Mouse (Mus musculus): ENCODE data around the gene Msmp. TPM values are rescaled to one million over a fixed set of nuclear protein-coding genes. Genes with fewer than 3 reads are reported as not detected.
"Not testable (repeated sequence)": the region's sequence is repeated elsewhere in the genome, so short reads cannot be mapped to it uniquely, and the experiment has no call there.

The Msmp gene
- polyA plus RNA-seq, 1 experiment from 2014 or later: 1.1 TPM

DNA sequence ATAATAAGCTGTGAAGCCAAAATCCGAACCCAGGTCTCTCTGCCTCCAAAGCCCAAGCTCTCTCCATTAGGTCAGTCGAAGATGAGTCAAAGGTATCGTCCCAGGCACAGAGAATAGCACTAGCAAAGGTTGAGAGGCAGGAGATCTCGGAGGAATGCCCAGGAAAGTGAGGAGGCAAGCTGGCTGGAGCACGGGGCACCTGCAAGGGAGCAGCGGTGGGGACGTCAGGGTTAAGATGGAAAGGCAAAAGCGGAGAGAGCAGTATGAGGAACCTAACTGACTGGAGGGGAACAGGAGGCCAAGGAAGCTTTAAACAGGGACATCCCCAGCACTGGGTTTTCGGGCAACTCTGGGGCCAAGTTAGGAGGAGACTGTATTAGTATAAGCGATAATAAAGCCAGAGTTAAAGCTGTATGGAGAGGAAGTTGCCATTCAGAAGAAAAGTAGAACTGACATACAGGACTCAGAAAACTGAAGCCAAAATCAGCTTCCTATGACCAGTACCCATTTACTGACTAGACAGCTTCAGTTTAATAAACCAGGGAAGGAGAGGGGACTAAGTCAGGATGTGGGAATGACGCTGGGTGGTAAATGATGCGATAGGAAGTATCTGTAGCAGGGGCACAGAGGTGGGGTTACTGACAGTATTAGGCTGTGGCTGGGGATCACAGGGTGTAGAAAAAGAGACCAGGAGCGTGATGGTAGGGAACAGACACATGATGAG, 24.6 kb downstream of the Msmp start:
- H3K36me3 ChIP-seq (ENCODE audit: control insufficient read depth, insufficient read depth, low read length): peaks cover 20% of the 10 kb centered on the region
- no peak for ATAC-seq (ENCODE audit: low read depth)
- H3K27me3 ChIP-seq (ENCODE audit: control insufficient read depth, insufficient read depth, low read depth, low read length): no peaks in the 10 kb centered on the region
- no peaks in the 10 kb centered on the region for H3K9me3 ChIP-seq (ENCODE audit: control insufficient read depth, low read length)
- H3K4me2 ChIP-seq (ENCODE audit: low read depth, low read length): peak overlapping the region; percentile 81
- WGBS: 53% methylated on average over 13 of the region's 13 CpGs
- peak overlapping the region; percentile 96 for H3K9ac ChIP-seq (ENCODE audit: low read length)
- peak overlapping the region; percentile 88 for H3K4me3 ChIP-seq (ENCODE audit: low read length)
- peak overlapping the region; percentile 98 for H3K27ac ChIP-seq (ENCODE audit: low read length)
- peaks cover 55% of the 10 kb centered on the region for H3K4me1 ChIP-seq (replicated peaks; ENCODE audit: control insufficient read depth, insufficient read depth, low read length)

DNA sequence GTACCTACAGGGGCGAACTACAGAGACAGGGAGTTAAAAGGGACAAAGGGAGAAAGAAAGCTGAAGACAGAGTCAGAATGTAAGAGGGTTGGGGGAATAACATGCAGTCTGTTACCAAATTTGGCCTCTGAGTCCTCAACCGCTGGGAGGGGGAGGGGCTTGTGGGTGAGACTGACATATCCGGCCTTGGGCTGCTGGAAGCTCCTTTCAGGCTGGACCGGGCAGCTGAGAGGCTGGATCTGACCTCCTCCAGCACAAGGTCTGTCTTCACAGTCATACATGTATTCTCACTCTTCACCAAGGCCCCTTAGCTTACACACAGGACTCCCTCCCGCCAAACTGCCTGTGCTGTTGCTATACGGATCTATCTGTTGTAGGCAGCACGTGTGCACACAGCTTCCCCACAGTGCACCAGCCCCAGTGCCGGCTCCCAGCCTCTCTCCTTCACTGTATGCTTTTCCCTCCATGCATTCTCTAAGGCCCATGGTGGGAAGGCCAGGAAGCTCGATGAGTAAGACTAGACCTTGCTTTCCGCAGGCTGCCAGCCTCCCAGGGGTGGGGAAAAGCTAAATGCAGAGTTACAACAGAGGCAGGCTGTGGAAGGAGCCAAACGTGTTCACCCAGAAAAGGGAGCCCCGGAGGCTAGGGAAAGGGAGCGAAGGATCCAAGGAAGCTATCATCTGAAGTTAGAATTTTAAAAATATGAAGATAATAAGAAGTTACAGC, 25.5 kb downstream of the Msmp start:
- Histone ChIP-seq H3K9me3 (ENCODE audit: control insufficient read depth, low read length) (no peaks in the 10 kb centered on the region), H3K36me3 (ENCODE audit: control insufficient read depth, insufficient read depth, low read length) (peaks cover 25% of the 10 kb centered on the region), H3K4me1 (replicated peaks; ENCODE audit: control insufficient read depth, insufficient read depth, low read length) (peaks cover 50% of the 10 kb centered on the region), H3K27me3 (ENCODE audit: control insufficient read depth, insufficient read depth, low read depth, low read length) (no peaks in the 10 kb centered on the region), H3K27ac (ENCODE audit: low read length) (peak overlapping the region; percentile 98), H3K4me3 (ENCODE audit: low read length) (peak overlapping the region; percentile 39), H3K9ac (ENCODE audit: low read length) (peak overlapping the region; percentile 96), H3K4me2 (ENCODE audit: low read depth, low read length) (peak overlapping the region; percentile 81)
- ATAC-seq (ENCODE audit: low read depth): peak; percentile 70
- WGBS: 9% methylated on average over 13 of the region's 13 CpGs

DNA sequence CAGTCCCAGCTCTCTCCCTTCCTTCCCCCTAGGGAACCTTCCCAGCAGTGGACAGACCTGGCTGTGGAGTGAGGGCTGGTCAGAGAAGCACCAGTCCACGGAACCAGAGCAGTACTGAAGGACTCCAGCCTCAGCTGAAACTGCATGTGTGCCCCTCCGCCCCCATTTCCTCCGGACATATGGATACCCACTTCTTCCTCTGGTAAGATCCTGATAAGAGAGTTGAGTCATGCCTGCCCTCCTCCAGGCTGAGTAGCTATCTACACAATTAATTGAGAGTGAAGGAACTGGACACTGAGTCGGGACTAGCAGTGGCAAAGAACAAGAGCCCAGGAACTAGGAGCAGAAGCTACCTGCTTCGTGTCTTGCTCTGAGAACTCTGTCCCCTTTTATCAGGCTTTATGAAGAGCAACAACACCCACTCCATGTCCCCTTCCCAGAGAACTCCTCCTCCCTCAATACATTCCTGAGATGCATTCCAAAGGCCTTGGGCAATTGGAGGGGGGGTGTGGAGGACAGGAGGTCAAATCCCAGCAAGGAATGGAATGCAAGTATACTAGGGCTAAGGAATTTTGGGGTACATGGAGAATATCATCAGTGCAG, 26.2 kb downstream of the Msmp start:
- Histone ChIP-seq H3K4me3 (ENCODE audit: low read length) (peak overlapping the region; percentile 39), H3K9ac (ENCODE audit: low read length) (peak overlapping the region; percentile 96), H3K27me3 (ENCODE audit: control insufficient read depth, insufficient read depth, low read depth, low read length) (no peaks in the 10 kb centered on the region), H3K9me3 (ENCODE audit: control insufficient read depth, low read length) (no peaks in the 10 kb centered on the region), H3K27ac (ENCODE audit: low read length) (peak overlapping the region; percentile 98), H3K36me3 (ENCODE audit: control insufficient read depth, insufficient read depth, low read length) (peaks cover 31% of the 10 kb centered on the region), H3K4me2 (ENCODE audit: low read depth, low read length) (peak overlapping the region; percentile 81), H3K4me1 (replicated peaks; ENCODE audit: control insufficient read depth, insufficient read depth, low read length) (peaks cover 43% of the 10 kb centered on the region)
- ATAC-seq (ENCODE audit: low read depth): peak; percentile 58
- 6% methylated on average over 5 of the region's 5 CpGs for WGBS

DNA sequence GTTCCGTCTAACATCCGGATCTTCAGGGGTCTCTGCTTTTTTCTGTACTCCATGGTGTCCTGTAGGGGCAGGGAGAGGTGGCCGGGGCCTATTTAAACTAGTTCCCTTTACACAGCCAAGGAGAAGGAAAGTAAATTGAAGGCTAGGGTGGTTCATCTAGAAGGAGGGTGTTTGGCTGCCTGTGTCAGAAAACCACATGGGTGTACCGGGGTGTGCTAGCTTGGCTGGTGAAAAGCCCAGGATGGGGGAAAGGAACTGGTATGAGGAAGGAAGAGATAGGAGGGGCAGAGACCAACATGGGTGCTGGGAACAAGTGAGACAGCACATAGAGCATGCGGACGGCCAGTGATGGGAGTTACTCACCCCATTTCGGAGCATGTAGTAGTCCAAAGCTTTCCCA, 28.4 kb downstream of the Msmp start:
- Histone ChIP-seq H3K4me1 (replicated peaks; ENCODE audit: control insufficient read depth, insufficient read depth, low read length) (peaks cover 40% of the 10 kb centered on the region), H3K4me3 (ENCODE audit: low read length) (no peak overlapping the region), H3K9ac (ENCODE audit: low read length) (no peak overlapping the region), H3K4me2 (ENCODE audit: low read depth, low read length) (no peak overlapping the region), H3K27ac (ENCODE audit: low read length) (no peak overlapping the region), H3K9me3 (ENCODE audit: control insufficient read depth, low read length) (peaks cover 4% of the 10 kb centered on the region; the same call in 1 of the 2 replicates), H3K27me3 (ENCODE audit: control insufficient read depth, insufficient read depth, low read depth, low read length) (no peaks in the 10 kb centered on the region), H3K36me3 (ENCODE audit: control insufficient read depth, insufficient read depth, low read length) (peaks cover 46% of the 10 kb centered on the region)
- WGBS: 90% methylated on average over 7 of the region's 7 CpGs
- no peak for ATAC-seq (ENCODE audit: low read depth)

DNA sequence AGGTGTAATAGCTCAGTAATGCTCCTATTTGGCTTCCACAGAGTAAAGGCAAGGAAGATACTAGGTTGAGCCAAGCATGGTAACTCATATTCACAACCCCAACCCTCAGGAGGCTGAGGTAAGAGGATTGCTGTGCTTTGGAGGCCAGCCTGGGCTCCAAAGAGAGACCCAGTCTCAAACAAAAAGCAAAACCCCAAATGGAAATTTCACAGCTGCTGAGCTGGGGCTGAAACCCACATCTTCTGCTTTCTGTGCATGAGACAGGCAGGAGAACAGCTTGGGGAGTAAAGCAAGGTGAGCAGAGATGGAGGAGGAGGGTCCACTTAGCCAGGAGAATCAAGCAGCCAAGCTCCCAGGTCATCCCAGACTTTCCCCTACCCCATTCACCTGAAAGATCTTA, 30.4 kb downstream of the Msmp start:
- ATAC-seq (ENCODE audit: low read depth): no peak
- H3K27ac ChIP-seq (ENCODE audit: low read length): no peak overlapping the region
- peaks cover 66% of the 10 kb centered on the region for H3K36me3 ChIP-seq (ENCODE audit: control insufficient read depth, insufficient read depth, low read length)
- H3K4me3 ChIP-seq (ENCODE audit: low read length): no peak overlapping the region
- H3K27me3 ChIP-seq (ENCODE audit: control insufficient read depth, insufficient read depth, low read depth, low read length): no peaks in the 10 kb centered on the region
- no peak overlapping the region for H3K4me2 ChIP-seq (ENCODE audit: low read depth, low read length)
- no peak overlapping the region for H3K9ac ChIP-seq (ENCODE audit: low read length)
- H3K9me3 ChIP-seq (ENCODE audit: control insufficient read depth, low read length): peaks cover 4% of the 10 kb centered on the region; the same call in 1 of the 2 replicates
- H3K4me1 ChIP-seq (replicated peaks; ENCODE audit: control insufficient read depth, insufficient read depth, low read length): peaks cover 20% of the 10 kb centered on the region

DNA sequence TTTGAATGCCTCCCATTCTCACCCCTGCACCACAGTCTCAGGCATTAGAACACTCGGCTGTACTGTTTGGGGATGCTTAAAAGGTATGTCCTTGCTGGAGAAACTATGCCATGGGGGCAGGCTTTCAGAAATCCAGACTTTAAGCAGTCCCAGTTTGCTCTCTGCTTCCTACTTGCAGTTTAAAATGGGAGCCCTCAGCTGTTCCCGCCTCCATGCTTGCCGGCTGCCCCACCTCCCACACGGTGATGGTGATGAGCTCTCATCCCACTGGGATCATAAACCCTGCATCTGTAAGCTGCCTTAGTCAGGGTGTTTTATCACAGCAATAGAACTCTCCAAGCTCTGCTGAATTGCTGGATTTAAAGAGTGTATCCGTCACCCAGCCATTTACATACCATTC, 31.9 kb downstream of the Msmp start:
- Histone ChIP-seq H3K4me3 (ENCODE audit: low read length) (no peak overlapping the region), H3K4me1 (replicated peaks; ENCODE audit: control insufficient read depth, insufficient read depth, low read length) (peaks cover 5% of the 10 kb centered on the region), H3K9me3 (ENCODE audit: control insufficient read depth, low read length) (peaks cover 4% of the 10 kb centered on the region; the same call in 1 of the 2 replicates), H3K4me2 (ENCODE audit: low read depth, low read length) (no peak overlapping the region), H3K9ac (ENCODE audit: low read length) (no peak overlapping the region), H3K27ac (ENCODE audit: low read length) (no peak overlapping the region), H3K27me3 (ENCODE audit: control insufficient read depth, insufficient read depth, low read depth, low read length) (no peaks in the 10 kb centered on the region), H3K36me3 (ENCODE audit: control insufficient read depth, insufficient read depth, low read length) (peaks cover 79% of the 10 kb centered on the region)
- ATAC-seq (ENCODE audit: low read depth): no peak
- WGBS: 94% methylated on average over 5 of the region's 5 CpGs

DNA sequence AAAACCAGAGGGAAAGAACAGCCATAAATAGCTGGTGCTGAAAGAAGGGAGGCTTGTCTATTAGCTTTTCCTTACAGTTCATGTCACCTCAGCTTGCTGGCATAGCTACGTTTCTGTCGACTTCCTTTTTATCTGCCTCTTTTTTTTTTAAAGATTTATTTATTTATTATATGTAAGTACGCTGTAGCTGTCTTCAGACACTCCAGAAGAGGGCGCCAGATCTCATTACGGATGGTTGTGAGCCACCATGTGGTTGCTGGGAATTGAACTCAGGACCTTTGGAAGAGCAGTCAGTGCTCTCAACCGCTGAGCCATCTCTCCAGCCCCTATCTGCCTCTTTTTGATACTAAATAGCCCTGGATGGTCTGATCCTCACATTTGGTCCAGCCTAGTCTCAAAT, 32.4 kb downstream of the Msmp start:
- not testable (repeated sequence) for H3K9ac ChIP-seq (ENCODE audit: low read length); H3K4me2 ChIP-seq (ENCODE audit: low read depth, low read length); H3K4me1 ChIP-seq (replicated peaks; ENCODE audit: control insufficient read depth, insufficient read depth, low read length); ATAC-seq (ENCODE audit: low read depth); H3K9me3 ChIP-seq (ENCODE audit: control insufficient read depth, low read length); H3K27ac ChIP-seq (ENCODE audit: low read length); H3K4me3 ChIP-seq (ENCODE audit: low read length); H3K27me3 ChIP-seq (ENCODE audit: control insufficient read depth, insufficient read depth, low read depth, low read length)
- 72% methylated on average over 6 of the region's 6 CpGs for WGBS
- peaks cover 85% of the 10 kb centered on the region for H3K36me3 ChIP-seq (ENCODE audit: control insufficient read depth, insufficient read depth, low read length)

DNA sequence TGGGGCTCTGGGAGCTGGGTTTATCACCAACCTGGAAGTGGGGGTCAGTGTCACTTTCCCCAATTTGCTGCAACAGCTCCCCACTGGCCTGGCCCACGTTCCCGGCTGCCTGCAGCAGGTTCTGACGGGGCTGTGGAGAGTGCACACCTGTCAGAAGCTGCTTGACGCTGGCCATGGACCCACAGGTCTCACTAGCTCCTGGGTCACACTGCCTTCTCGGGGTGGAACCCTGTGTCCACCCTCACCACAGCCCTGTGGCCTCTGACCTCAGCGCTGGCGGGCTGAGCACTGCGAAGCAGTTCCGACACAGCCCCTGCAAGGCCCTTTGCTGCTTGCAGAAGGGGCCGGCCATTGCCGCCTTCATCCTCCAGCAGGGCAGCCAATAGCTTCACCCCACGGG, 35.2 kb downstream of the Msmp start:
- WGBS: 89% methylated on average over 12 of the region's 12 CpGs

DNA sequence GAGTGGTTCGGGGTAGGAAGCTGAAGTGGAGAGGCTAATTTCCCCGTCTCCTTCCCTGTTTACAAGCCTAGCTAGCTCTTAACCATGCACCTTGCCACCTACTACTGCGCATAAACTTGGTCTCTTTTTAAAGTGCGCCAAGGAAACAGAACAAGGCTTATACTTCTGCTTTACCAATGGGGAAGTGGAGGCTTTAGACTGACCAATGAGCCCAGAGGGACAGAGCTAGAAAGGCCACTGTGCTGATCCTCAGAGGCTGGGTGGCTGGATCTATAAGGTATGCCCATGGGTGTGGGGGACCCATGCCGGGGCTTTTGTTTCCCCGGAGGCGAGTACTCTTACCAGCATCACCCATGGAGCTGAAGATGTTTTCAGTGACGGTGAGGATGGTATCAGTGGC, 37.1 kb downstream of the Msmp start:
- Histone ChIP-seq H3K27ac (ENCODE audit: low read length) (no peak overlapping the region), H3K4me1 (replicated peaks; ENCODE audit: control insufficient read depth, insufficient read depth, low read length) (no peaks in the 10 kb centered on the region), H3K4me2 (ENCODE audit: low read depth, low read length) (no peak overlapping the region), H3K9ac (ENCODE audit: low read length) (no peak overlapping the region), H3K27me3 (ENCODE audit: control insufficient read depth, insufficient read depth, low read depth, low read length) (no peaks in the 10 kb centered on the region), H3K36me3 (ENCODE audit: control insufficient read depth, insufficient read depth, low read length) (peaks cover 90% of the 10 kb centered on the region), H3K4me3 (ENCODE audit: low read length) (no peak overlapping the region), H3K9me3 (ENCODE audit: control insufficient read depth, low read length) (peaks cover 1% of the 10 kb centered on the region; the same call in 1 of the 2 replicates)
- WGBS: 94% methylated on average over 8 of the region's 8 CpGs
- no peak for ATAC-seq (ENCODE audit: low read depth)

More for the DNA sequence above, 35.2 kb downstream of the Msmp start:
- Histone ChIP-seq H3K9me3 (ENCODE audit: control insufficient read depth, low read length) (peaks cover 4% of the 10 kb centered on the region; the same call in 1 of the 2 replicates), H3K4me3 (ENCODE audit: low read length) (no peak overlapping the region), H3K36me3 (ENCODE audit: control insufficient read depth, insufficient read depth, low read length) (peaks cover 90% of the 10 kb centered on the region), H3K27ac (ENCODE audit: low read length) (no peak overlapping the region), H3K9ac (ENCODE audit: low read length) (no peak overlapping the region), H3K4me1 (replicated peaks; ENCODE audit: control insufficient read depth, insufficient read depth, low read length) (no peaks in the 10 kb centered on the region), H3K27me3 (ENCODE audit: control insufficient read depth, insufficient read depth, low read depth, low read length) (no peaks in the 10 kb centered on the region), H3K4me2 (ENCODE audit: low read depth, low read length) (no peak overlapping the region)
- no peak for ATAC-seq (ENCODE audit: low read depth)

Measured in lung, embryonic 16.5 days (tissue).